Mouse (Mus musculus): ENCODE data around the gene Pip4k2a. TPM values are rescaled to one million over a fixed set of nuclear protein-coding genes. Genes with fewer than 3 reads are reported as not detected.
A peak's percentile ranks its signal among the peaks of the same experiment; 100 is the strongest.

Gene Pip4k2a
- polyA plus RNA-seq, 1 experiment from 2014 or later: 9.9 TPM

DNA sequence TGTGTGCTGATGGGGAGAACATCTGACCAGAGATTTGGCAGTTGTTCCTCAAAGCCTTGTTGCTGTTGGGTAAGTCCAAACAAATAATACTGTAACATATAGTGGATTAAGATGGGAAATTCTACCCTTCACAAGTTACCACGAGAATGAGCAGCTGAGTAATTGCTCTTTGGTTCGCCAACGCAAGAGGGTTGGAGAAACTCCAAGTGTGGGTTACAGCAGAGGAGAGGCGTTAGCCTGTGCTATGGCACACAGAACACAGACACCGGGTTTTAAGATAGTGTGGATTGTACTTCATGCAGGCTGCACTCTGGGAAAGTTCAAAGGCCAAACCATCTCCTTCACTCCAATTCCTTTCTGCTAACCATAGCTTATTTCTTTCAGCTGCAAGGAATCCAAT is 144.6 kb downstream of the Pip4k2a start:
- Histone ChIP-seq H3K27me3 (replicated peaks) (no peaks in the 10 kb centered on the region), H3K9ac (replicated peaks) (no peak overlapping the region), H3K4me1 (no peaks in the 10 kb centered on the region), H3K36me3 (0 out of 2 replicates have a peak, but pooled peaks cover 4% of the 10 kb centered on the region), H3K4me3 (replicated peaks) (no peak overlapping the region), H3K27ac (replicated peaks) (no peak overlapping the region), H3K4me2 (no peak overlapping the region), H3K9me3 (replicated peaks) (no peaks in the 10 kb centered on the region)
- WGBS: 87% methylated on average over 5 of the region's 5 CpGs
- ATAC-seq (ENCODE audit: low FRiP score): no peak

- peaks cover 6% of the 10 kb centered on the region; the same call in 1 of the 2 replicates for H3K36me3 ChIP-seq
- no peak for ATAC-seq (ENCODE audit: low FRiP score)
- H3K4me3 ChIP-seq (replicated peaks): no peak overlapping the region
- no peaks in the 10 kb centered on the region for H3K27me3 ChIP-seq (replicated peaks)
- no peak overlapping the region for H3K4me2 ChIP-seq
- H3K9me3 ChIP-seq (replicated peaks): no peaks in the 10 kb centered on the region
- no peak overlapping the region for H3K27ac ChIP-seq (replicated peaks)
- no peaks in the 10 kb centered on the region for H3K4me1 ChIP-seq
- 38% methylated on average over 8 of the region's 8 CpGs for WGBS
- H3K9ac ChIP-seq (replicated peaks): no peak overlapping the region
Measured at GRCm38 (mm10) chr2:18850657-18851056, 147.3 kb downstream of the Pip4k2a start.

GRCm38 (mm10) chr2:18848074-18848629 is 149.8 kb downstream of the Pip4k2a start:
- Histone ChIP-seq H3K36me3 (peaks cover 22% of the 10 kb centered on the region; the same call in 1 of the 2 replicates), H3K9me3 (replicated peaks) (no peaks in the 10 kb centered on the region), H3K4me3 (replicated peaks) (no peak overlapping the region), H3K27me3 (replicated peaks) (no peaks in the 10 kb centered on the region), H3K9ac (replicated peaks) (no peak overlapping the region), H3K4me2 (no peak overlapping the region), H3K4me1 (no peaks in the 10 kb centered on the region), H3K27ac (replicated peaks) (no peak overlapping the region)
- no peak for ATAC-seq (ENCODE audit: low FRiP score)
- 75% methylated on average over 5 of the region's 5 CpGs for WGBS

DNA sequence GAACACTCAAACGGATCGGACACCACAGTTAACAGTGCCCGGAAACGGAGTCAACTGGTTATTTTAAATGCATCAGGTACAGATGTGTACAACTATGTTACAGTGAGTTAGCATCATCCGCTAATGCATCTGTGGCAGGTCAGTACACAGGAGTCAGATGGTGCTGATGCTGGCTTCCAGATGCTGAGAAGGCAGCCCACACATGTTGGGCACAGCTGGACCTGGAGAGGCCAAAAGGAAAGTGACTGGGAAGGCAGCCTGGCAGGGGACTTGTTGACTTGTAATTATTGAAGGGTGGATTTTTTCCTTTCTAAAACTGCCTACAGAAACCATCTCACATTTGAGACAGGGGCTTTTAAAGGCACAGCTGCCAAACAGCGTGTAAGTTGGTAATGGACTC is 155.4 kb downstream of the Pip4k2a start:
- 88% methylated on average over 6 of the region's 6 CpGs for WGBS
- no peak for ATAC-seq (ENCODE audit: low FRiP score)

GRCm38 (mm10) chr2:18841051-18841450 is 156.9 kb downstream of the Pip4k2a start:
- 86% methylated on average over 8 of the region's 8 CpGs for WGBS
- Histone ChIP-seq H3K9ac (replicated peaks) (no peak overlapping the region), H3K4me3 (replicated peaks) (no peak overlapping the region), H3K36me3 (peaks cover 18% of the 10 kb centered on the region; the same call in 1 of the 2 replicates), H3K4me1 (no peaks in the 10 kb centered on the region), H3K27ac (replicated peaks) (no peak overlapping the region), H3K9me3 (replicated peaks) (no peaks in the 10 kb centered on the region), H3K27me3 (replicated peaks) (no peaks in the 10 kb centered on the region), H3K4me2 (no peak overlapping the region)
- no peak for ATAC-seq (ENCODE audit: low FRiP score)

More for the DNA sequence above, 155.4 kb downstream of the Pip4k2a start:
- Histone ChIP-seq H3K27me3 (replicated peaks) (no peaks in the 10 kb centered on the region), H3K4me3 (replicated peaks) (no peak overlapping the region), H3K4me2 (no peak overlapping the region), H3K27ac (replicated peaks) (no peak overlapping the region), H3K9me3 (replicated peaks) (no peaks in the 10 kb centered on the region), H3K36me3 (peaks cover 18% of the 10 kb centered on the region; the same call in 1 of the 2 replicates), H3K4me1 (no peaks in the 10 kb centered on the region), H3K9ac (replicated peaks) (no peak overlapping the region)

- Histone ChIP-seq H3K4me3 (replicated peaks) (no peak overlapping the region), H3K9me3 (replicated peaks) (no peaks in the 10 kb centered on the region), H3K27me3 (replicated peaks) (no peaks in the 10 kb centered on the region), H3K4me1 (no peaks in the 10 kb centered on the region), H3K9ac (replicated peaks) (no peak overlapping the region), H3K27ac (replicated peaks) (no peak overlapping the region), H3K36me3 (peaks cover 10% of the 10 kb centered on the region; the same call in 1 of the 2 replicates), H3K4me2 (no peak overlapping the region)
- 88% methylated on average over 4 of the region's 4 CpGs for WGBS
- no peak for ATAC-seq (ENCODE audit: low FRiP score)
Measured at GRCm38 (mm10) chr2:18839532-18839931, 158.4 kb downstream of the Pip4k2a start.

- 91% methylated on average over 12 of the region's 12 CpGs for WGBS
- ATAC-seq (ENCODE audit: low FRiP score): no peak
- Histone ChIP-seq H3K4me1 (no peaks in the 10 kb centered on the region), H3K27me3 (replicated peaks) (no peaks in the 10 kb centered on the region), H3K9ac (replicated peaks) (no peak overlapping the region), H3K4me2 (no peak overlapping the region), H3K4me3 (replicated peaks) (no peak overlapping the region), H3K27ac (replicated peaks) (no peak overlapping the region), H3K36me3 (no peaks in the 10 kb centered on the region), H3K9me3 (replicated peaks) (no peaks in the 10 kb centered on the region)
Measured at GRCm38 (mm10) chr2:18835266-18835908, 162.5 kb downstream of the Pip4k2a start.

- Histone ChIP-seq H3K27ac (replicated peaks) (no peak overlapping the region), H3K36me3 (no peaks in the 10 kb centered on the region), H3K4me3 (replicated peaks) (no peak overlapping the region), H3K27me3 (replicated peaks) (no peaks in the 10 kb centered on the region), H3K4me2 (no peak overlapping the region), H3K9ac (replicated peaks) (no peak overlapping the region), H3K9me3 (replicated peaks) (no peaks in the 10 kb centered on the region), H3K4me1 (no peaks in the 10 kb centered on the region)
- WGBS: 90% methylated on average over 9 of the region's 9 CpGs
- no peak for ATAC-seq (ENCODE audit: low FRiP score)
Measured at GRCm38 (mm10) chr2:18833024-18833590, 164.8 kb downstream of the Pip4k2a start.

DNA sequence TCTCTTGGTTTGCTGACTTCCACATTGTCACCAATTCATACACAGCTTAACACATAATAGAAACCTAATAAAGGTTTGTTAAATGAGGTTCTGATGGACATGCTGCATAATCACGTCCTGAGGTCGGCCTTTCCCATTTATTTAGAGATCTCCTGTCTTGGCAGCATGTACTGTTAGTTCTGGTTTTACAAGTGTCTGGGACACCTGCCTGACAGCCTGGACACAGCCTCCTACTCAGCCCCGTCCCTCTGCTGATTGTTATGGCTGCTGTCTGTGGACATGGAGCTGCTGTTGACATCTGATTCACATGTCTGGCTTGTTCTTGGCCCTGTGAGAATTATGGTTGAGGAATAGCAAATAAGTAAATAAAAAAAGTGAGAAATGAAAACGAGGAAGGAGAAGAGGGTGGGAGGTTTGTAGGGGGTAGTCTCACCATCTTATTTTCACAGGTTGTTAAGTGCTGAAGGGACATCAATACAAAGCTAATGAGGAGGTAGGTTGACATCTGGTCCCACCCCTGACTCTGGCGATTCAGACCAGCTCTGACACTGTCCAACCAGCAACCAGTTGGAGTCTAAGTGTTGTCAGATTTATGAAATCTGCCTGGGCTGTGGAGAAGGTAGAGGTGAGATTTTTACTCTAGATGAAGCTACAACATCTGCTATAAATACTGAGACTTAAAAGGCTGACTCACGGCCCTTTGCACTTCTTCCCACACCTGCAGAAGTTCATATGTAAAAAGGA is 166.7 kb downstream of the Pip4k2a start:
- Histone ChIP-seq H3K9me3 (replicated peaks) (no peaks in the 10 kb centered on the region), H3K36me3 (no peaks in the 10 kb centered on the region), H3K27ac (replicated peaks) (no peak overlapping the region), H3K4me2 (no peak overlapping the region), H3K4me1 (no peaks in the 10 kb centered on the region), H3K9ac (replicated peaks) (no peak overlapping the region), H3K27me3 (replicated peaks) (no peaks in the 10 kb centered on the region), H3K4me3 (replicated peaks) (no peak overlapping the region)
- ATAC-seq (ENCODE audit: low FRiP score): no peak
- WGBS: 76% methylated on average over 6 of the region's 6 CpGs

- no peak overlapping the region for H3K4me3 ChIP-seq (replicated peaks)
- WGBS: 38% methylated on average over 9 of the region's 9 CpGs
- ATAC-seq (ENCODE audit: low FRiP score): no peak; the same call in 1 of the 2 replicates
Measured at GRCm38 (mm10) chr2:18822711-18823110, 175.2 kb downstream of the Pip4k2a start.

DNA sequence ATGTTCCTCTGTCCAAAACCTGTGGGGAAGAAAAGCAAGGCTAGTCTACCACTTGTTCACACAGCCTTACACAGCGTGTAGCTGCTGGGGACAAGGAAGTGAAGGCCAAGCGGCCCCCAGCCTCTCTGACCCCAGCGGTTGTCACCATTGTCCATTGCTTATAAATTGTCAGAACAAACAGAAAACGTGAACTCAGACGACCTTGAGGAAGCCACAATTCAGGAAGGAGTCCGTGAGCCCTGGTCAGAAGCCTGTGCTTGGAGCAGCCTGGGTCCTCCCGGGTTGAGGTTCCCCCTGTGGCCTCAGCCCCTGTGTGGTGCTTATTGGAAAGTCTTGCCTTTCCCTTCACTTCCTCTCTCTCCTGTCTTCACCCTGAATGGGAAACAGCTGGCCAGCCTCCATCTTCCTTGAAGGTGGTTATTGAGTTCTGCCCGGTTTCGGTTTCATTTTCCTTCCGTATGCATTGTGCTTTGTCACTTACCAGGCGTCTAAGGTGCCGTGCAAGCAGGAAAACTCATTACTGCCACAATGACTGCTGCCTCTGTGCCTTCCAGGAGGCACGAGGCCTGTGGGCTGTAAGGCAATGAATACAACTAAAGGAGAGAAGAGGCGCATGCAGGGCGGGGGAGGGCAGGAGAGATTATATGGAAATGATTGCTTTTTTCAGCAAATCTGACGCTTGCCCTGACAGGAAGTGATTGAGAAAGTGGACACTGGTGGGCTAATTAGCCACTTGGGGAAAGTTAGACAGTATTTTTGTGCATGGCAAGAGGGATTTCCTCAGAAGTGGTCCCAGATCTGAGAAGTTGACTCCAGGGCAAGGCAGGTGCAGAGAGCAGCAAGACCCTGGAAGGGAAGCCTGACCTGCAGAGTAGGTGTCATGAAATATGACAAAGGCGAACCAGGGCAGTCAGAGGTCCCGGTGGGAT is 176.2 kb downstream of the Pip4k2a start:
- Histone ChIP-seq H3K27me3 (replicated peaks) (no peaks in the 10 kb centered on the region), H3K4me3 (replicated peaks) (no peak overlapping the region), H3K4me1 (peaks cover 12% of the 10 kb centered on the region), H3K36me3 (no peaks in the 10 kb centered on the region), H3K9me3 (replicated peaks) (no peaks in the 10 kb centered on the region), H3K4me2 (peak overlapping the region; percentile 30), H3K9ac (replicated peaks) (no peak overlapping the region), H3K27ac (replicated peaks) (no peak overlapping the region)
- WGBS: 41% methylated on average over 18 of the region's 18 CpGs
- no peak; the same call in 1 of the 2 replicates for ATAC-seq (ENCODE audit: low FRiP score)

More at GRCm38 (mm10) chr2:18822711-18823110, 175.2 kb downstream of the Pip4k2a start:
- H3K4me2 ChIP-seq: no peak overlapping the region
- no peaks in the 10 kb centered on the region for H3K27me3 ChIP-seq (replicated peaks)
- no peaks in the 10 kb centered on the region for H3K9me3 ChIP-seq (replicated peaks)
- H3K4me1 ChIP-seq: peaks cover 12% of the 10 kb centered on the region
- no peak overlapping the region for H3K27ac ChIP-seq (replicated peaks)
- no peaks in the 10 kb centered on the region for H3K36me3 ChIP-seq
- no peak overlapping the region for H3K9ac ChIP-seq (replicated peaks)
